Mouse (Mus musculus) lung, postnatal 0 days (tissue): ENCODE measurements around the gene Epp13. TPM values are rescaled to one million over a fixed set of nuclear protein-coding genes. Genes with fewer than 3 reads are reported as not detected.
A peak's percentile ranks its signal among the peaks of the same experiment; 100 is the strongest.

ENCODE experiments used
- ATAC-seq: fragments of 200-750 bp; cut with Nextera tagmentation; 2 replicates; pipeline ENCODE4 v1.8.0; 2017; ENCODE audit warnings: moderate library complexity
- DNase-seq: peaks from one replicate; pipeline ENCODE4 v3.0.0-alpha.2; 2016; ENCODE audit warnings: low spot score
- H3K27ac ChIP-seq: fragments of 300-500 bp; sonication (generic); 2 replicates; pipeline ENCODE4 v1.5.1; 2014; ENCODE audit warnings: antibody characterized with exemption, mild to moderate bottlenecking, low read length, mixed read lengths
- H3K27me3 ChIP-seq: fragments of 300-500 bp; sonication (generic); replicated peaks from 2 replicates; pipeline ENCODE4 v1.6.1; 2014; ENCODE audit warnings: low read length, mixed read lengths; ENCODE audit not compliant: insufficient read depth
- H3K36me3 ChIP-seq: fragments of 300-500 bp; sonication (generic); 2 replicates; pipeline ENCODE4 v1.6.1; 2014; ENCODE audit warnings: low read length, mixed read lengths; ENCODE audit not compliant: insufficient read depth
- H3K4me1 ChIP-seq: fragments of 300-500 bp; sonication (generic); 2 replicates; pipeline ENCODE4 v1.6.1; 2014; ENCODE audit warnings: antibody characterized with exemption, low read depth, low read length, mixed read lengths; ENCODE audit not compliant: insufficient read depth
- H3K4me2 ChIP-seq: fragments of 300-500 bp; sonication (generic); replicated peaks from 2 replicates; pipeline ENCODE4 v1.6.1; 2014; ENCODE audit warnings: low read depth, mild to moderate bottlenecking, low read length, moderate library complexity, mixed read lengths
- H3K4me3 ChIP-seq: fragments of 300-500 bp; sonication (generic); 2 replicates; pipeline ENCODE4 v1.5.1; 2014; ENCODE audit warnings: low read depth, low read length
- H3K9ac ChIP-seq: fragments of 300-500 bp; sonication (generic); replicated peaks from 2 replicates; pipeline ENCODE4 v1.6.1; 2014; ENCODE audit warnings: low read depth, mild to moderate bottlenecking
- H3K9me3 ChIP-seq: fragments of 300-500 bp; sonication (generic); 2 replicates; pipeline ENCODE4 v1.6.1; 2016; ENCODE audit warnings: low read length, mixed read lengths
- CTCF ChIP-seq: IDR thresholded peaks from 2 replicates; pipeline ENCODE4 v1.5.1; 2016; ENCODE audit warnings: antibody characterized with exemption, mild to moderate bottlenecking
- EP300 ChIP-seq: IDR thresholded peaks from 2 replicates; pipeline ENCODE4 v1.6.1; 2016; ENCODE audit warnings: antibody characterized with exemption, mild to moderate bottlenecking, control low read depth
- WGBS: fragments of 180-500 bp; shearing (Covaris S2); extraction: QIAGEN DNeasy Blood & Tissue Kit; methylation state at CpG from one replicate; pipeline ENCODE4 v1.1.7; 2014; 5-methylcytosine and 5-hydroxymethylcytosine counted together
- polyA plus RNA-seq: library from polyadenylated mRNA; unstranded; fragments of >200 nt; fragmentation: Nextera tagmentation; extraction: Ambion mirVana; gene quantifications from 2 replicates; pipeline ENCODE4 v1.2.1, GENCODE M21; 2015

The Epp13 gene
- polyA plus RNA-seq, 1 experiment from 2014 or later = not detected

GRCm38 (mm10) chr7:6330458-6331232 is 78.1 kb downstream of the Epp13 start:
- DNase-seq (peak; percentile 29), ATAC-seq (peak; percentile 63)
- Histone ChIP-seq H3K4me1 (peaks cover 4% of the 10 kb centered on the region; the same call in 1 of the 2 replicates), H3K36me3 (no peaks in the 10 kb centered on the region), H3K9me3 (no peaks in the 10 kb centered on the region), H3K27me3 (no peaks in the 10 kb centered on the region), H3K9ac (peak overlapping the region; percentile 58), H3K4me2 (peak overlapping the region; percentile 72), H3K27ac (peak overlapping the region; percentile 69), H3K4me3 (peak overlapping the region; percentile 59)
- TF ChIP-seq EP300 (no peak), CTCF (no peak)
- WGBS = 13% methylated on average over 23 of the region's 23 CpGs

GRCm38 (mm10) chr7:6331233-6331956 is 78.9 kb downstream of the Epp13 start, which contains the start of gene Zfp583:
Gene Zfp583, minus strand, starts transcription at chr7:6331285.
- Histone ChIP-seq H3K27ac (peak within 1 kb of the TSS; percentile 69), H3K9ac (peak within 1 kb of the TSS; percentile 58), H3K4me3 (peak within 1 kb of the TSS; percentile 59), H3K4me2 (peak within 1 kb of the TSS; percentile 72), H3K36me3 (no peaks in the 10 kb centered on the region), H3K4me1 (peaks cover 4% of the 10 kb centered on the region; the same call in 1 of the 2 replicates), H3K9me3 (no peaks in the 10 kb centered on the region), H3K27me3 (no peaks in the 10 kb centered on the region)
- 6% methylated on average over 31 of the region's 31 CpGs for WGBS
- DNase-seq = peak; percentile 94
- TF ChIP-seq EP300 = no peak
- TF ChIP-seq CTCF = no peak
- peak; percentile 98 for ATAC-seq

Other genes starting within 250 kb of the Epp13 start
- gene Vmn1r65, start 241.7 kb upstream of the Epp13 start, polyA plus RNA-seq = not detected in 2 replicates
- not detected in 2 replicates for gene Nlrp4c, start 207.5 kb upstream of the Epp13 start, polyA plus RNA-seq
- gene Zfp787, start 96.7 kb upstream of the Epp13 start, polyA plus RNA-seq = 29.5 and 47.4 TPM in 2 replicates
- gene Zfp444, start 80.5 kb upstream of the Epp13 start, polyA plus RNA-seq = 41.1 and 42.9 TPM in 2 replicates
- gene Galp, start 55.6 kb upstream of the Epp13 start, polyA plus RNA-seq = not detected in 2 replicates
- not detected in 2 replicates for gene Zscan5b, start 30.4 kb upstream of the Epp13 start, polyA plus RNA-seq
- 4.7 and 5.5 TPM in 2 replicates for gene Zfp667, start 33.9 kb downstream of the Epp13 start, polyA plus RNA-seq
- 2.8 and 4.0 TPM in 2 replicates for gene Zfp583, start 78.6 kb downstream of the Epp13 start, polyA plus RNA-seq
- gene Gm3854, start 91.0 kb downstream of the Epp13 start, polyA plus RNA-seq = 0.18 and 0.21 TPM in 2 replicates
- gene Zfp78, start 110.6 kb downstream of the Epp13 start, polyA plus RNA-seq = 1.6 and 2.5 TPM in 2 replicates
- gene Zfp28, start 130.6 kb downstream of the Epp13 start, polyA plus RNA-seq = 5.0 and 5.3 TPM in 2 replicates
- not detected in 2 replicates for gene Smim17, start 146.0 kb downstream of the Epp13 start, polyA plus RNA-seq
- not detected in 2 replicates for gene Gm20715, start 157.6 kb downstream of the Epp13 start, polyA plus RNA-seq
- not detected in 2 replicates for gene Olfr1344, start 186.0 kb downstream of the Epp13 start, polyA plus RNA-seq
- gene Olfr1336, start 203.5 kb downstream of the Epp13 start, polyA plus RNA-seq = not detected in 2 replicates
- not detected in 2 replicates for gene Olfr1346, start 214.4 kb downstream of the Epp13 start, polyA plus RNA-seq
- gene Olfr5, start 234.2 kb downstream of the Epp13 start, polyA plus RNA-seq = not detected in 2 replicates
- gene Olfr1347, start 247.0 kb downstream of the Epp13 start, polyA plus RNA-seq = not detected in 2 replicates